Mouse (Mus musculus) ovary, postnatal 10 days (tissue): Measurements from ENCODE around the gene Kat5.
A peak's percentile ranks its signal among the peaks of the same experiment; 100 is the strongest.

Source experiments
- DNase-seq: peaks from one replicate; pipeline ENCODE4 v3.0.0; 2022; ENCODE audit warnings: low spot score

Gene Kat5

DNA sequence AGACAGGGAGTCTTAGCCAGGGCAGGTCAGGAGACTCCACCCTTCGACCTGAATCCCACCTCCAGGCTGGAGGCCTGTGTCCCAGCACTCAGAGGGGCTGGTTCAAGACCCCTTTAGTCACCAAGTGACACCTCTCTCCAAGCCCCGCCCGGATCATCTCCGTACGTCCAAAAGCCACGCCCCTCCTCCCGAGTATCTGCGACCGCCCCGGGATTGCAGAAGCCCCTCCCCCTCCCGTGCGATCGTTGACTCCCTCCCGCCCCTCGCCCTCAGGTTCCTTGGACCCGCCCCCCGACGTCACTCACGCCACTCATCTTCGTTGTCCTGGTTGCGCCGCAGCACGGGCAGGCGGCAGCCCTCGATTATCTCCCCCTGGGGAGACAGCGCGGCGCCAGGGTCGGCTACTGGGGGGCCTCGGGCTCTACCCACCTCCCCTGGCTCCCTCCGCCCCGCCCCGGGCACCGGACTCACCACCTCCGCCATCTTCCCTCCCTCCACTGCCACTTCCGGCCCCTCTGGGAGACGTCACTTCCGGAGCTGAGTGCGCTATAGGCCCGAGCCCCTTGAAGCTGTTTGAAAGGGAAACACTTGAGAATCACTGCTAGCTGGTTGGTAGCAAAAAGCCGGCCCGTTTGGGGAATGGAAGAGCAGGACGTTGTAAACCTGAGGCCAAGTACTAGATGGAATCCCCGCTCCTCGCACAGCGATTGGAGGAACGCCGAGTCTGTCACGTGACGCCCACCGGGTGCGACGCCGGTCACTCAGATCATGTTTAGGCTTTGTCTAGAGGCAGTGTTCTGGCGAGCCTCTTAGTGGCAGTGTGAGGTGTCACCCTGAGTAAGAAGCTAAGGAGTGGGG lies at the start of gene Kat5:
Gene Kat5, minus strand, starts transcription at position 691 of the 858 bp plus-strand sequence.
- peak; percentile 97 for DNase-seq

DNA sequence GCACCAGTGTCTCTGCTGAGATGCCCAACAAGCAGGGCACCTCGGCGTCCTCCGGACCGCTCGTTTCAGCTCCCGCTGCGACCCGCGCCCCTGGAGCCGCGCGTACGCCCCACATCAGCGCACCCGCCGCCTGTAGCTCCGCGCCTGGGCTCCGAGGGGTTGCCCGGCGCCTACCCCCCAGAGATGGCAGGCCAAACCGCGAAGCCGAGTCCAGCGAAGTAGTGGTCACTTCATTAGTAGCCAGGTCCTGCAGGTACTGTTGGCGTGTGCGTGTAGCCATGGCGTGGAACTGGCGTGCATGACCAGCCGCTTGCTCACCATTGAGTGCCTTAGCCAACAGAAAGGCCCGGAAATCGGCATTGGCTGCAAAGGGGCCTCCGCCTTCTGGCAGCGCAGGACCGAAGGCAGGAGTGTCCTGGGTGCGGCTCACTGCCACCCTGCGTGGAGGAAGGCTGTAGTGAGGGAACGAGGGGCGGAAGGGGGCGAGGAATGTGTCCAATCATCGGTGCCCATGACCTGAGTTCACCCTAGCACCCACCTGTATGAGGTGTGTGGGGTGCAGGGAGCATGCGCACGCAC lies 44.8 kb upstream of the Kat5 start:
- no peak for DNase-seq

DNA sequence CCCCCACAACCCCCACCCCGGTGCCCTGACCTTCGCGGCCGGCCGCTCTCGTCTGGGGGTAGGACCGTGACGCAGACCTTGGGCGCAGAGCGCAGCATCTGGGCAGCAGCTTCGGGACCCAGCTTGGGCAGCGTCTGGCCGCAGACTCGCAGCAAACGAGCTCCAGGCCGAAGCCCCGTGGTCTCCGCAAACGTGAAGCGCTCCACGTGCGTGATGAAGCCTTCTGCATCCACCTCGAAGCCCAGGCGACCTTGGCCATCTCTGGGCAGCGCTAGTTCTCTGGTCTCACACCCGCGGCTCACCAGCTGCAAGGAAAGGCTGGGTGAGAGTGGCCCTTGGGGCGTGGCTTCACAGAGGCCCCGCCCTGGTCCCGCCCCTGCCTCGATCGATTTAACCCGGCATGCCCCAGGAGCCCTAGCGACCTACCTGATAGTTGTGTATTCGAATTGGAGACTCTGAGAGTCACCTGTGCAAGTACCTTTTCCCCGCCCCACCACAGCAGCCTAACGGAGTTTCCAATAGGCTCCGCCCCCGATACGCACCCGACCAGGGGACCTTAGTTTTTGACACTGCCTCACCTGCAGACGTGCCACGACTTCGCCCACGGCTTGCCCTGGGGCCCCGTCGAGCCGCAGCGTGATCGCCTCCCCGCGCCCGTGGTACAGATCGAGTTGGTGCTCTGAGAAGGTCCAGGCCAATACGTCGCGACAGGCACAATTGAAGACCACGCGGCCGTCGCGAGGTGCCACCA lies 44.1 kb upstream of the Kat5 start:
- no peak for DNase-seq

DNA sequence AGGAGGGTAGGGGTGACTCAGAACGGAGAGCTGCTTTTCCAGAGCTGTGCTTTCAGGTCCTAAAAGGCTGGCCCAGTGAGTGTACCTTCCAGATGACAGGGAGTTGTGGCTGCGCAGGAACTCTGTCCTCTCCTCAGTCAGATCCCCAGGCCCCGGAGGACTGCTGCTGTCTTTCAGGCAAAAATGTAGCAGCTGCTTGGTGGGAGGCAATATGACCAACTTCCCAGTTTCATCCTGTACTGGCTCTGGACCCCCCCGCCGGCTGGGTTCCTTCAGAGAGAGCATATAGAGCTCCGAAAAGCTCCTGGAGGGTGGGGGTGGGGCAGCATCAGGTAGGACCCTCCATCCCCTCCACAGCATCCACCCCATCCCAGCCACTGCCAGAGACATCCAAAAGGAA lies 42.5 kb upstream of the Kat5 start:
- no peak for DNase-seq

DNA sequence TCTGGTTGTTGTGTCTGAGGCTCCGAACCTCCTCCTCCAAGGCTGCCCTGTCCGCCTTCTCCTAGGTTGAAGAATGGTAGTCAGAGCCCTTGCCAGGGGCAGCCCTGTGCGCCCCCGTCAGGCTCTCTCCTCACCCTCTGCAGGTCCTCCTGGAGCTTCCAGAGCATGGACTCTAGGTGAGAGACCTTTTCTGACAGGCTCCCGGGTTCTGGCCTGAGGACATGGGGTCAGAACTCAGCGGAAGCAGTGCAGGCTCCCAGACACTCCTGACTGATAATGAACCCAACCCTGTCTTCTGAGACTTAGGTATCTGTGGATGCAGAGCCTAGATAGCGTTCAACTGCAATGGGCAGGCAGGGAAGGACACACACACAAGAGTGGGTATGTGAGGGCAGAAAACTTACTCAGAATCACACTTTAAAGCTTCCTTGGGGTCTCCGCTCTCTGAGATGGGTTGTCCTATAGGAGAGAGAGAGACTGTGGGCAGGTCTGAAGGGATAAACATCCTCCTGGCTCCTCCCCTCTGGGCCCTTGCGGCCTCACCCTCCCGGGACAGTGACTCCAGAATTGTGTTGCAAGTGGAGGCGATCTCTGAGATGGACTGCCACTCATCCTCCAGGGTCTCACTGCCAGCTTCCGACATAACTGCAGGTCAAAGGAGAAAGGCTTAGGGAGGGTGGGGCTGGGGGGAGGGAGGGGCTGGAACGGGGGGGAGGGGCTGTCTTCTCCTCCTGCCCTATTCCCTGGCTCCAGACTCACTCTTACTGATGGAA lies 41.7 kb upstream of the Kat5 start:
- no peak for DNase-seq

DNA sequence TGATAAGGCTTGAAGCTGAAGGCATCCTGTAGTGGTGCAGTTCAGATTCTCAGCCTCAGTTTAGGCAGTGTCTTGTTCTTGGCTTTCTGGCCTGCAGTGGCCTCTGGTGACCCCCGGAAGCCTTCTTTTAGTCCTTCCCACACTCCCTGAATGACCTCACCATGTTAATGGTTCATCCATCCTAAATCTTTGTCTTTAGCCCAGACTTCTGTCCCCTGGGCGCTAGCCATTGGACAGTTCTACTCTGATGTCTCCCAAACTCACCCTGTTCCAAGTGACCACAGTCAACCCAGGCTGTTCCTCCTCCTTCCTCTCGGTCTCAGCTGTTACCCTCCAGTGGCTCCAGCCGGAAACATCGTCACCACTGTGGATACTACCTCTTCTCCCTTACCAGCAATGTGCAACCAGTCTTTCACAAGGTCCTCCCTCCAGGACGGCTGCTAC lies 39.3 kb upstream of the Kat5 start:
- no peak for DNase-seq

DNA sequence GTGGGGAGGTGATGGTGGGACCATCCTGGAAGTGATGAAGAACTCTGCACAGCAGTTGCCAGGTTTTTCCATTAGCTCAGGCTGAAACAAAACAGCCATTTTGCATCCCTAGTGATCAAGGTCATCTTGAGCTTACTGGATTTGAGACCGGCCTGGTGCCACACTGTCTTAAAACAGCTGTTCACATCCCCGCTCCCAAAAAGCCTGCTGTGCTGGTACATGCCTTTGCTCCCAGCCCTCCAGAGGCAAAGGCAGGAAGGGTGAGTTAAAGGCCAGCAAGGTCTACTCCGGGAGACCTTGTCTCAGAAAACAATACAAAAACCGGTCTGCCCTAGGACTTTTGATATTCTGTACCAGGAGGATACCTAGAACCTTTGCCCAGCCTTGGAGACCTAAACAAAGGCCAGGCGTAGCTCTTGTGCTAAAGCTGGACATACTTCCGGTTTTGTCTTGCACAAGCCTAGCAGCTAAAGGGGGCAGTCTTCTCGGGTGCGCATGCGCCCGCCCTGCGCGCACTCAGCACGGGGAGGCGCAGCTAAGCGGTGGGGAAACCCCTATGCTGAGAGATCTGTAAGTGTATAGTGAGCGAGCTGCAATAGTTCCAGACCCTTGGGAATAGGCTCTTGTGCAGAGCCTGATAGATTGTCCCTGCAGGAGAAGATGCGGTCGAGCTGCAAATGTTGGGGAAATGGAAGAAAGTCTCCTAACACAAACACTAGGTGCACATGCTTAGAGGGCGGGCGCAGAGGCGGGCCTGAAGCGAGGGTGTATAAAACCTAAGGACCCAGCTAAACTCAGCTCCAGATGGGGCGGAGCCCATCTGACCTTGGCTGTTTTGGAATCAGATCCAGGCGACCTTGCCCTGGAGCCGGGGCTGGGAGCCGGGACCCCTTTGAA lies 38.6 kb upstream of the Kat5 start:
- peak; percentile 67 for DNase-seq

DNA sequence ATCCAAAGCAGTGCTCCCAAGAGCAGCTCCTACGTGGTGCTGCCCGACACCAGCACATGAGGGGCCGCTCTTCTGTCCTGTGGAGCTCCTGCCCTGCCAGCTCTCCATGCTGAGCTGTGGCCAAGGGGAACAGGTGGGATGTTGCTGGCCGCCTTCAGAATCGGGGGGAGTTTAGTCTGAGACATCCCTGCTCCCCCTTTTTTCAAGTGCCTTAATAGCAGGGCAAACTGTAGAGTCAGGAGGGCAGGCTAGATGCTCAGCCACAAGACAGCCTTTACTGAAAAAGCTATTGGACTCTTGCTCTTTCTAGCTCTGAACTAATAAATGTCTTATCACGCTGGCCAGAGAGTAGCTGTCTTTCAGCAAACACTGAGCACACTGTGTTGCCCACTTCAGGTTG lies 37.8 kb upstream of the Kat5 start:
- no peak for DNase-seq

DNA sequence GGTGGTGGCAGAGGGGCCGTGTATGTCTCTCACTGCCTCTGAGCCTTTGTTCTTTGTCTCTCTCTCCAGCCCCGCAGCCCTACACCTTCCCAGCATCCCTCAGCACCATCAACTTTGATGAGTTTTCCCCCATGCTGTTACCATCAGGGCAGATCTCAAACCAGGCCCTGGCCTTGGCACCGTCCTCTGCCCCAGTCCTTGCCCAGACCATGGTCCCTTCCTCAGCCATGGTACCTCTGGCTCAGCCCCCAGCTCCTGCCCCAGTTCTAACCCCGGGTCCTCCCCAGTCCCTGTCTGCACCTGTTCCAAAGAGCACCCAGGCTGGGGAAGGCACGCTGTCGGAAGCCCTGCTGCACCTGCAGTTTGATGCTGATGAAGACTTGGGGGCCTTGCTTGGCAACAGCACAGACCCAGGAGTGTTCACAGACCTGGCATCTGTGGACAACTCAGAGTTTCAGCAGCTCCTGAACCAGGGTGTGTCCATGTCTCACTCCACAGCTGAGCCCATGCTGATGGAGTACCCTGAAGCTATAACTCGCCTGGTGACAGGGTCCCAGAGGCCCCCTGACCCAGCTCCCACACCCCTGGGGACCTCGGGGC lies 36.8 kb upstream of the Kat5 start:
- DNase-seq: no peak

DNA sequence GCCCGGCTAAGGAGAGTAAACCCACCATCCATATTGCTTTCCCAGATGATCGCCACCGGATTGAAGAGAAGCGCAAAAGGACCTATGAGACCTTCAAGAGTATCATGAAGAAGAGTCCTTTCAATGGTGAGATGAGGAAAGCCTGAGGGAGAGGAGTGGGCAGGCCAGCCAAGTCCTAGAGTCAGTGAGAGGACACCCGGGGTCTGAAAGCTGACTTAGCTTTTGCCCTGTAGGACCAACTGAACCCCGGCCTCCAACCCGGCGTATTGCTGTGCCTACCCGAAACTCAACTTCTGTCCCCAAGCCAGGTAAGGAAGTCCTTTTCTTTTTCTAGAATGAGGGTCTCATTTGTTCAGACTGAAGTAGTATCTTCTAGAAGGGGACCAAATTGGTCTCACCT lies 35.2 kb upstream of the Kat5 start:
- no peak for DNase-seq

DNA sequence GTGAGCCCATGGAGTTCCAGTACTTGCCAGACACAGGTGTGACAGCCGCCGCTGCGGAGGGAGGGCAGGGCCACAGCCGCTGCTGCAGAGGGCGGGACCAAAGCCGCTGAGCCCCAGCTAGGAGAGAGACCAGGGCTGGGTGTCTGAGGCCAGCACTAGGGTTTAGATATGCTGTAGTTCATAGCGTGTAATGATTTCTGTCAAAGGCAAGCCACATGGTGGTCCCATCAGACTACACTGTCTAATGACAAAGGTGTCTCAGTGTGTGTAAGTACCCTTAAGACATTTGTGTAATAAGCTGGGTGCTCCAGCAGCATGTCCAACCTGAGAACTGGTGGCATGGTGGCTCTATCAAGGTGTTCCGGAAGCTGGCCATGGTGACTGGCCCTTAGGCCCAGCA lies 31.6 kb upstream of the Kat5 start:
- no peak for DNase-seq

DNA sequence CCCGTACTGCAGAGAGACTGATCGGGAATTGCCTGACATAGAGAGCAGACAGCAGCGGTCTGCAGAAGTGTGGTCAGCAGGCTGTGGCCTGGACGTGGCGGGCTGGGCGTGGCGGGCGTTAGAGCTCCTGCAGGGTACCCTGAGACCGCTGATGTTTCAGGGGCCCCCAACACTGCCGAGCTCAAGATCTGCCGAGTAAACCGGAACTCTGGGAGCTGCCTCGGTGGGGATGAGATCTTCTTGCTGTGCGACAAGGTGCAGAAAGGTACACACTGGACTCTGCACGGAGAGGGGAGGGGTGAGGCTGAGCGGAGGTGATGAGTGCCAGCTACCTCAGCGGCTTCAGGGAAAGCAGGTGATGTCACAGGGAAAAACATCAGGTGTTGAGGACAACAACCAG lies 31.0 kb upstream of the Kat5 start:
- DNase-seq: no peak

DNA sequence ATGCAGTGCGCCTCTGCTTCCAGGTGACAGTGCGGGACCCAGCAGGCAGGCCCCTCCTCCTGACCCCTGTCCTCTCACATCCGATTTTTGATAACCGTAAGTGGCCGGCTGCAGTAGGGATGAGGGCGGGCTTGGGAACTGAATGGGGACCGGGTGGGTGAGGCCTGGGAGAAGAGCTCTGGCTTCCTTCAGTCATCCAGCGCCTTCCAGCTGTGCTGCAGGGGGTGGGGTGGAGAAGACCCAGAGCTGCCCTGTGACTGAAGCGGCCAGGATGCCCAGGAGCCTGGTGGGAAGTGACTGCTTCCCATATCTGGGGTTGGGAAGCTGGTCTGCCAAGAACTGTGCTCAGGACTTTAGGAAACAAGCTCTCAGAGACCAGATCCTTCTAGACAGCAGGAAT lies 30.3 kb upstream of the Kat5 start:
- DNase-seq: no peak

DNA sequence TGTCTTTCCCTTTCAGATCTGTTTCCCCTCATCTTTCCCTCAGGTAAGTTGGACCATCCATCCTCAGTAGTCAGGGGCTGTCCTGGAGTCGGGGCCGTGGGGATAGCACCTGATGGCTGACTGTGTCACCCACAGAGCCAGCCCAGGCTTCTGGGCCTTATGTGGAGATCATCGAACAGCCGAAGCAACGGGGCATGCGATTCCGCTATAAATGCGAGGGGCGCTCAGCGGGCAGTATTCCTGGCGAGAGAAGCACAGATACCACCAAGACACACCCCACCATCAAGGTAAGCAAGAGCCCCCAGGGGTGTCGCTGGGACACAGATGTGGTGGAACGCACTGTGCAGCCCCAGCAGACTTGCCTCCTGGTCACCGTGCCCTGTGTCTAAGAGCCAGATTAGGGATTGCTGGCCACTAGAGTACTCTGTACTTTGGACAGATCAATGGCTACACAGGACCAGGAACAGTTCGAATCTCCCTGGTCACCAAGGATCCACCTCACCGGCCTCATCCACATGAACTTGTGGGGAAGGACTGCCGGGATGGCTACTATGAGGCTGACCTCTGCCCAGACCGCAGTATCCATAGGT lies 28.5 kb upstream of the Kat5 start:
- no peak for DNase-seq

DNA sequence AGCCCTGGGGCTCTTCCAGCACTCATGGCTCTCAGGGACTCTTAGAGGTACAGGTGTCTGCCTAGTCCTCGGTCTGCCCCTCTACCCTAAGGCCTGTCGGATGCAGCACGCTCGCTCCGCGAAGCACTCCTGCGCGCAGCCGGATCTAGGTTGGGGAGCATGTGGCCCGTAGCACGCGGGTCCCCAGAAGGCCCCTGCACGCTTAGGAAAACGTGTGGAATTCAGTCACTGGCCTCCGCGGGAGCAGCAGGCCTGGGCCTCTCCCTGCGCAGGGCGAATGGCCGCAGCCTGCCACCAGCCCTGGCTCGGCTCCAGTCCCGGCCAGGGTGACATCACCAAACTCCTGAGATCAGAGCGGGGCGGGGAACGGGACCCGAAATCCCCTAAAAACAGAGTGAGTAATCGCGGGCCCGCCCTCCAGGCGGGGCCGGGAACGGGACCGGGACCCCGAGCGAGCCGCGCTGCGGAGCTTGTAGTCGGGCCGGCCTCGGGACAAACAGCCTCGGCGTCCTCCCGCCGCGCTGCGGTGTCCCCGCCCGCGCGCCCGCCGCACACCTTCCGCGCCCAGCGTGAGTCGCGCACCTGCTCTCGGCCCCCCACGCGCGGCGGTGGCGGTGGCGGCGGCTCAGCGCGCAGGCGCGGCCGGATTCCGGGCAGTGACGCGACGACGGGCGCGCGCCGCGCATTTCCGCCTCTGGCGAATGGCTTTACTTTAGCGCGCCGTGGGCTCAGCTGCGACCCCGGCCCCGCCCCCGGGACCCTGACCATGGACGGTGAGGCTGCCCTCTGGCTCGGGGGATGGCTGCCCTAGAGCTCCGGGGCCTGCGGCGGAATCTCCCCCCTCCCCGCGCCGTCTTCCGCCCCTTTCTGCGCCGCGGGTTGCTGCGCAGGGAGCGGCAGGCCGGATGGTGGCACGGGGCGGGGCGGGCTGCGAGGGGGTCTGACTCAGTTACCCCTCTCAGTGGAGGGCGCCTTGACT lies 27.3 kb upstream of the Kat5 start, which contains the start of gene Rela:
Gene Rela, plus strand, starts transcription at position 415 of the 979 bp plus-strand sequence.
- peak; percentile 89 for DNase-seq

DNA sequence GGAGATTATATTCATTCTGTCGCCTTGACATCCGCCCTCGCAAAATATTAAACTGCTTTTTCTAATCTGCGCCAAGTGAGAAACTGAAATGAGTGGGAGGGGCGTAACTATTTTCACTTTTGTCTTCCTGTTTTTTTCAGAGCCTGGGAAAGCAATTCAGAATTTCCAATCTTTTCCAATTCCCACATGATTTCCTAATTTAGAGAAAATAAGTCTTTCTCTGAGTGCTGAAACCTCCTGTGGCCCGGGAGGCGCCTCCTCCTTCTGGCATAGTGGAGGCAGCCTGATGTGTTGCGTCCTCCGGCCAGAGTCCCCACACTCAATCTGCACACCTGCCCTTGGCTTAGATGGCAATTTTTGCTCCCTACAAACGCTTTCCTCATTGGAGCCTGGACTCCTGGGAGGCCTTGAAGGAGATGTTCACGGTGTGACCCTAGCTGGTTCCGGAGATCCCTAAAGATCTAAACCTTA lies 26.6 kb upstream of the Kat5 start:
- DNase-seq: no peak

DNA sequence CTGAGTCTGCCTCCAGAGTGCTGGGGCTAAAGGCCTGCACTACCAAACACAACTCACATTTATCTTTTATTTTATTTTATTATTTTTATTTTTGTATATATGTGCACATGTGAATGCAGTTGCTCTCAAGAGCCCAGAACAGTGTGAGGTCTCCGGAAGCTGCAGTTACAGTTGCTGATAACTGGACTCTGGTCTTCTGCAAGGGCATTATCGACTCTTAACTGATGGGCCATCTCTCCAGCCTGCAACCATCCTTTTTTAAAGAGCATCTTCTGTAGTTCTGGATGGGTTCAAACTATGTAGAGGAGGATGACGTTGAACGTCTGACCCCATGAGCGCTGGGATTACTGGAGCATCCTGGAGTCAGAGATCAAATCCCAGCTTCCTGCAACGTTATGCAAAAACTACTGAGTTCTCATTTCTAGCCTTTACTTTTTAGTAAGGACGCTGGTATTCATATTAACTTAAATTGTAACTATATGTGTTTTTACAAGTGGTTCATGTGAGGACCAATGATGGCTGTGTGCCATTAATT lies 26.1 kb upstream of the Kat5 start:
- DNase-seq: no peak

DNA sequence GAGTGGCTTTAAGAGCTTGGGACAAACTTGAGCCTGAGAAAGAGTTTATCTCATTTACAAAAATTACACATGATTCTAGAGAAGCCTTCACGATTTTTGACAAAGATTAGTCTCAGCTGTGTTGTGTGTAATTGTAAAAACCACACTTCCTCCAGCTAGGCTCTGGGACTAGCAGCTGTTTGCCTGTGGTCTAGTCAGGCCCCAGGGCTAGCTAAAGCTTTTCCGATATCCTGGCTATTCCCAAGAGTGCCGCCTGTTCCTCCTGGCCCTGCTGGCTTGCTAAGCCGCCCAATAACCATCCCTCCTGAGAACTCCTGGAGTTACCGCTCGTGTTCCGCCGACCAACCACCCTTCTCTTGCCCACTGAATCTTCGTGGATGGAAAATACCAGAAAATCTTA lies 22.1 kb upstream of the Kat5 start:
- DNase-seq: no peak

DNA sequence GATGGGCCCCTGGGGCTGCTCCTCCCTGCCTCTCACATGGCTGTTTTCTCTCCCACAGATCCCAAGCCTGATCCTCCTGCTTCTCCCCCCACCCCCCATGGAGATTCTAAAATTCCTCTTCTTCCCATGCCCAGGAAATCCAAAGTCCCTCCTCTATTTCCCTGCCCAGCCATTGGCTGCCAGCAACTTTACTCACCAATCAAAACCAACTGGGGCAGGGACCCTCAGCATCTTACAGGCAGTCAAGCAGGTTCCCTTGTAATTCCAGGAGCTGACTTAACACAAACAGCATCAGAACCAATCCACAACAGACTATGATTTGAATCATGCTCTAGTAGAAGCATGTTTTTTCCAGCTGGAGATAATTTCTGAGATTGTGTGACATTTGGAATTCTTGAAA lies 19.9 kb upstream of the Kat5 start:
- no peak for DNase-seq
